Mouse (Mus musculus) CH12.LX (cell line): Measurements from ENCODE around the gene Krtdap. TPM values are rescaled to one million over a fixed set of nuclear protein-coding genes. Genes with fewer than 3 reads are reported as not detected.

ENCODE experiments used
- DNase-seq: peaks from one replicate; pipeline ENCODE4 v3.0.0-alpha.2; 2013; ENCODE audit errors: extremely low read depth
- H3K27ac ChIP-seq: 2 replicates; pipeline ENCODE4 v1.5.1; 2012; ENCODE audit warnings: low read depth, mild to moderate bottlenecking, control low read depth, moderate library complexity; ENCODE audit not compliant: insufficient read depth
- H3K27me3 ChIP-seq: replicated peaks from 2 replicates; pipeline ENCODE3; 2012; ENCODE audit warnings: inconsistent platforms
- H3K36me3 ChIP-seq, 2 experiments: replicated peaks in 1 of 2; 2 replicates each; pipeline versions ENCODE3 to v1.6.1; 2012; ENCODE audit warnings: inconsistent platforms in 1 of 2, low read length in 1 of 2, mild to moderate bottlenecking in 1 of 2, mixed read lengths in 1 of 2, moderate library complexity in 1 of 2; ENCODE audit not compliant: control insufficient read depth in 1 of 2, insufficient read depth in 1 of 2
- H3K4me1 ChIP-seq, 2 experiments: 2 replicates each; pipeline ENCODE4 v1.6.1; 2012; ENCODE audit warnings: inconsistent platforms in 1 of 2, moderate library complexity in 1 of 2; ENCODE audit not compliant: insufficient read depth in 2 of 2, control insufficient read depth in 1 of 2
- H3K4me2 ChIP-seq: 2 replicates; pipeline ENCODE4 v1.6.1; 2012; ENCODE audit warnings: low read depth, mild to moderate bottlenecking, control low read depth; ENCODE audit not compliant: poor library complexity, insufficient read depth, severe bottlenecking
- H3K4me3 ChIP-seq, 3 experiments: fragments of 150-350 bp in 1 of 3; sonication (generic) in 1 of 3; replicated peaks in 1 of 3; 2 replicates each; pipeline versions ENCODE3 to v1.5.1; 2011 to 2012; ENCODE audit warnings: low read depth in 2 of 3, low read length in 2 of 3, mild to moderate bottlenecking in 2 of 3, moderate library complexity in 2 of 3, control low read depth in 1 of 3, improper control_type of control experiment in 1 of 3, inconsistent platforms in 1 of 3, mixed read lengths in 1 of 3; ENCODE audit not compliant: poor library complexity in 1 of 3
- H3K79me2 ChIP-seq: replicated peaks from 2 replicates; pipeline ENCODE4 v1.6.1; 2012; ENCODE audit warnings: mild to moderate bottlenecking, moderate library complexity; ENCODE audit not compliant: control insufficient read depth, poor library complexity, insufficient read depth, severe bottlenecking; ENCODE audit errors: extremely low read depth
- H3K9ac ChIP-seq: 2 replicates; pipeline ENCODE4 v1.6.1; 2012; ENCODE audit warnings: low read depth, mild to moderate bottlenecking, control low read depth, moderate library complexity; ENCODE audit not compliant: insufficient read depth
- H3K9me3 ChIP-seq: replicated peaks from 2 replicates; pipeline ENCODE3; 2012; ENCODE audit warnings: low read length, inconsistent platforms, mixed read lengths
- BHLHE40 ChIP-seq: IDR thresholded peaks from 2 replicates; pipeline ENCODE4 v1.6.1; 2011; ENCODE audit warnings: mild to moderate bottlenecking, low read depth, low read length, improper control_type of control experiment
- CTCF ChIP-seq, 2 experiments: IDR thresholded peaks in 1 of 2; conservative IDR thresholded peaks in 1 of 2; 2 replicates each; pipeline ENCODE4 v1.5.1; 2011 to 2012; ENCODE audit warnings: low read depth in 2 of 2, low read length in 2 of 2, improper control_type of control experiment in 1 of 2, inconsistent platforms in 1 of 2, mild to moderate bottlenecking in 1 of 2, moderate library complexity in 1 of 2
- GABPA ChIP-seq: IDR thresholded peaks from 2 replicates; pipeline ENCODE4 v1.6.1; 2012; ENCODE audit warnings: low read depth, low read length, improper control_type of control experiment, inconsistent platforms; ENCODE audit not compliant: insufficient replicate concordance
- HCFC1 ChIP-seq: IDR thresholded peaks from 2 replicates; pipeline ENCODE4 v1.6.1; 2012; ENCODE audit warnings: low read depth, mild to moderate bottlenecking, inconsistent platforms, low read length, improper control_type of control experiment
- MAZ ChIP-seq: IDR thresholded peaks from 2 replicates; pipeline ENCODE4 v1.6.1; 2012; ENCODE audit warnings: low read depth, mild to moderate bottlenecking, inconsistent platforms, low read length, improper control_type of control experiment, moderate library complexity
- MYC ChIP-seq: IDR thresholded peaks from 2 replicates; pipeline ENCODE4 v1.6.1; 2011; ENCODE audit warnings: low read depth, mild to moderate bottlenecking, improper control_type of control experiment, low read length
- POLR2AphosphoS2 ChIP-seq: IDR thresholded peaks from 2 replicates; pipeline ENCODE4 v1.6.1; 2011; ENCODE audit warnings: low read depth, low read length, improper control_type of control experiment
- RAD21 ChIP-seq: IDR thresholded peaks from 2 replicates; pipeline ENCODE4 v1.6.1; 2011; ENCODE audit warnings: low read depth, mild to moderate bottlenecking, low read length, improper control_type of control experiment, moderate library complexity
- UBTF ChIP-seq: IDR thresholded peaks from 2 replicates; pipeline ENCODE4 v1.6.1; 2012; ENCODE audit warnings: low read depth, mild to moderate bottlenecking, inconsistent platforms, low read length, improper control_type of control experiment, moderate library complexity
- USF1 ChIP-seq: IDR thresholded peaks from 2 replicates; pipeline ENCODE4 v1.6.1; 2014; ENCODE audit warnings: low read depth, mild to moderate bottlenecking, inconsistent platforms, low read length, improper control_type of control experiment
- dilution Hi-C: fragments of 300-500 bp; cut with MboI; formaldehyde crosslinking; loops from 2 replicates; pipeline ENCODE4 v1.14.3; 2020; ENCODE audit warnings: low sequenced_read_pairs; ENCODE audit not compliant: extremely low pct_unique_long_range_greater_than_20kb, extremely low pct_ligation_motif_present
- in situ Hi-C: fragments of 300-500 bp; cut with MboI; formaldehyde crosslinking; loops from 3 replicates; pipeline ENCODE4 v1.14.3; 2019; ENCODE audit warnings: low sequenced_read_pairs, low pct_ligation_motif_present, low pct_unique_long_range_greater_than_20kb, mixed read lengths
- polyA plus RNA-seq: library from polyadenylated mRNA; unstranded; fragments of >175 nt; gene quantifications from 2 replicates; pipeline ENCODE4 v1.2.1, GENCODE M21; 2012; ENCODE audit warnings: low read depth; ENCODE audit not compliant: insufficient read length
- total RNA-seq, 2 experiments: library from RNA; depleted of rRNA; stranded (reverse); fragments of 300-350 nt in 1 of 2; fragments of >200 nt in 1 of 2; gene quantifications; 2 replicates each; pipeline ENCODE4 v1.2.3; 2012 to 2014

The Krtdap gene
- total and polyA plus RNA-seq, 3 experiments, result not detected

- H3K79me2 ChIP-seq, result no peaks in the 10 kb centered on the region
- H3K9ac ChIP-seq, result no peak overlapping the region
- H3K4me1 ChIP-seq, result peaks cover 6 to 26% of the 10 kb centered on the region in 2 experiments; a peak in 3 of 4 replicates
- no peak overlapping the region for H3K4me3 ChIP-seq
- no peaks in the 10 kb centered on the region for H3K36me3 ChIP-seq
- in situ Hi-C loops, result no loop called here
- DNase-seq, result no peak
- H3K27me3 ChIP-seq, result no peaks in the 10 kb centered on the region
- dilution Hi-C loops, result no loop called here
- TF ChIP-seq HCFC1, result no peak
- TF ChIP-seq USF1, result peak; percentile 15; the same call in 1 of the 2 replicates
- no peak overlapping the region for H3K4me2 ChIP-seq
- H3K27ac ChIP-seq, result no peak overlapping the region
- no peaks in the 10 kb centered on the region for H3K9me3 ChIP-seq
Observed at GRCm38 (mm10) chr7:30820854-30821445, 33.3 kb downstream of the Krtdap start.

- Histone ChIP-seq H3K9me3 (no peaks in the 10 kb centered on the region), H3K36me3 (no peaks in the 10 kb centered on the region), H3K4me3 (no peak overlapping the region), H3K79me2 (no peaks in the 10 kb centered on the region)
- dilution Hi-C loops, result no loop called here
- DNase-seq, result no peak
- TF ChIP-seq CTCF (conservative IDR thresholded peaks at IDR 0.05 in 1 of 2, IDR thresholded peaks at IDR 0.05 in 1 of 2; ENCODE audit: low read depth in 2 of 2, low read length in 2 of 2) (no peak), MYC (no peak), BHLHE40 (no peak), POLR2AphosphoS2 (no peak), HCFC1 (no peak)
- TF ChIP-seq, all 38 proteins: peak for 0
- in situ Hi-C loops, result no loop called here
- no peak overlapping the region for H3K4me2 ChIP-seq
- H3K9ac ChIP-seq, result no peak overlapping the region
- peaks cover 6 to 26% of the 10 kb centered on the region in 2 experiments; a peak in 3 of 4 replicates for H3K4me1 ChIP-seq
- no peaks in the 10 kb centered on the region for H3K27me3 ChIP-seq
- no peak overlapping the region for H3K27ac ChIP-seq
Observed at GRCm38 (mm10) chr7:30821532-30821931, 33.8 kb downstream of the Krtdap start.

GRCm38 (mm10) chr7:30823675-30824074 is 36.0 kb downstream of the Krtdap start, which contains the start of gene Ffar2:
Gene Ffar2 (minus strand): TSS chr7:30823775.
- Histone ChIP-seq H3K4me1 (peaks cover 6 to 26% of the 10 kb centered on the region in 2 experiments; a peak in 3 of 4 replicates), H3K4me3 (no peak within 1 kb of the TSS), H3K79me2 (no peaks in the 10 kb centered on the region), H3K9me3 (peaks cover 6% of the 10 kb centered on the region), H3K36me3 (no peaks in the 10 kb centered on the region), H3K27ac (no peak within 1 kb of the TSS), H3K27me3 (no peaks in the 10 kb centered on the region), H3K9ac (no peak within 1 kb of the TSS), H3K4me2 (no peak within 1 kb of the TSS)
- dilution Hi-C loops, result no loop called here
- TF ChIP-seq MAZ, result no peak
- TF ChIP-seq POLR2AphosphoS2, result no peak
- no peak for TF ChIP-seq UBTF
- TF ChIP-seq RAD21, result no peak
- no peak for TF ChIP-seq GABPA
- DNase-seq, result no peak
- in situ Hi-C loops, result no loop called here
